Mouse (Mus musculus): ENCODE data around the gene Usp20. TPM values are rescaled to one million over a fixed set of nuclear protein-coding genes. Genes with fewer than 3 reads are reported as not detected.

The Usp20 gene
- polyA plus RNA-seq, 1 experiment = 38.5 TPM

GRCm38 (mm10) chr2:31006434-31006833, 24.4 kb downstream of the Usp20 start:
- no peaks in the 10 kb centered on the region for H3K27me3 ChIP-seq (ENCODE audit: control insufficient read depth, insufficient read depth, insufficient read length)
- peaks cover 11% of the 10 kb centered on the region for H3K36me3 ChIP-seq (ENCODE audit: control insufficient read depth, insufficient read depth)
- TF ChIP-seq TCF12 (IDR thresholded peaks at IDR 0.05; ENCODE audit: insufficient read depth, poor library complexity, severe bottlenecking) (peak; percentile 36), USF1 (IDR thresholded peaks at IDR 0.05; ENCODE audit: low read depth) (no peak), TCF3 (IDR thresholded peaks at IDR 0.05; ENCODE audit: insufficient read length, low read depth) (no peak), MYOG (IDR thresholded peaks at IDR 0.05; ENCODE audit: control insufficient read depth in 1 of 3, insufficient read depth in 1 of 3, insufficient read length in 2 of 3, low read depth in 2 of 3) (peak; percentile 6 to 93 (median 83)), SRF (IDR thresholded peaks at IDR 0.05; ENCODE audit: control insufficient read depth, insufficient read length, low read depth) (no peak), MYOD1 (IDR thresholded peaks at IDR 0.05; ENCODE audit: control insufficient read depth in 1 of 3, insufficient read length in 2 of 3, low read depth in 2 of 3) (peak in 2 of 3 experiments; percentile 64 to 66)
- no peak overlapping the region for H3K4me2 ChIP-seq (ENCODE audit: low read depth)
- H3K79me2 ChIP-seq (ENCODE audit: control insufficient read depth, insufficient read depth) = no peaks in the 10 kb centered on the region
- H3K4me3 ChIP-seq = no peak overlapping the region
- H3ac ChIP-seq (ENCODE audit: control insufficient read depth, insufficient read length) = no peak overlapping the region

- no peak overlapping the region for H3K4me2 ChIP-seq (ENCODE audit: low read depth)
- no peak overlapping the region for H3ac ChIP-seq (ENCODE audit: control insufficient read depth, insufficient read length)
- no peak overlapping the region for H3K4me3 ChIP-seq
- peaks cover 11% of the 10 kb centered on the region for H3K36me3 ChIP-seq (ENCODE audit: control insufficient read depth, insufficient read depth)
- H3K79me2 ChIP-seq (ENCODE audit: control insufficient read depth, insufficient read depth) = no peaks in the 10 kb centered on the region
- H3K27me3 ChIP-seq (ENCODE audit: control insufficient read depth, insufficient read depth, insufficient read length) = no peaks in the 10 kb centered on the region
- TF ChIP-seq REST (IDR thresholded peaks at IDR 0.05; ENCODE audit: insufficient read depth, insufficient read length) (no peak), TCF12 (IDR thresholded peaks at IDR 0.05; ENCODE audit: insufficient read depth, poor library complexity, severe bottlenecking) (no peak), CEBPB (IDR thresholded peaks at IDR 0.05; ENCODE audit: insufficient read depth, poor library complexity, severe bottlenecking) (no peak), USF1 (IDR thresholded peaks at IDR 0.05; ENCODE audit: low read depth) (no peak), MYOG (IDR thresholded peaks at IDR 0.05; ENCODE audit: control insufficient read depth in 1 of 3, insufficient read depth in 1 of 3, insufficient read length in 2 of 3, low read depth in 2 of 3) (no peak), MYOD1 (IDR thresholded peaks at IDR 0.05; ENCODE audit: control insufficient read depth in 1 of 3, insufficient read length in 2 of 3, low read depth in 2 of 3) (no peak), SRF (IDR thresholded peaks at IDR 0.05; ENCODE audit: control insufficient read depth, insufficient read length, low read depth) (no peak), POLR2A (IDR thresholded peaks at IDR 0.05; ENCODE audit: insufficient read length, low read depth) (no peak), TCF3 (IDR thresholded peaks at IDR 0.05; ENCODE audit: insufficient read length, low read depth) (no peak), POLR2AphosphoS2 (IDR thresholded peaks at IDR 0.05; ENCODE audit: insufficient read length, low read depth) (no peak), E2F4 (IDR thresholded peaks at IDR 0.05; ENCODE audit: insufficient read depth) (no peak), MAX (IDR thresholded peaks at IDR 0.05; ENCODE audit: low read depth) (no peak)
These were observed 25.1 kb downstream of the Usp20 start for GRCm38 (mm10) chr2:31007208-31007607.

- no peak overlapping the region for H3K4me3 ChIP-seq
- no peaks in the 10 kb centered on the region for H3K27me3 ChIP-seq (ENCODE audit: control insufficient read depth, insufficient read depth, insufficient read length)
- peaks cover 11% of the 10 kb centered on the region for H3K36me3 ChIP-seq (ENCODE audit: control insufficient read depth, insufficient read depth)
- peak overlapping the region; percentile 58 for H3K4me2 ChIP-seq (ENCODE audit: low read depth)
- TF ChIP-seq TCF12 (IDR thresholded peaks at IDR 0.05; ENCODE audit: insufficient read depth, poor library complexity, severe bottlenecking) = no peak
- no peak for TF ChIP-seq REST (IDR thresholded peaks at IDR 0.05; ENCODE audit: insufficient read depth, insufficient read length)
- peak; percentile 56; the same call in 1 of the 2 replicates for TF ChIP-seq CEBPB (IDR thresholded peaks at IDR 0.05; ENCODE audit: insufficient read depth, poor library complexity, severe bottlenecking)
- peak; percentile 68 for TF ChIP-seq USF1 (IDR thresholded peaks at IDR 0.05; ENCODE audit: low read depth)
- TF ChIP-seq MYOD1 (IDR thresholded peaks at IDR 0.05; ENCODE audit: control insufficient read depth in 1 of 3, insufficient read length in 2 of 3, low read depth in 2 of 3) = peak in 2 of 3 experiments; percentile 24 to 48
- peak in 1 of 3 experiments; percentile 26 for TF ChIP-seq MYOG (IDR thresholded peaks at IDR 0.05; ENCODE audit: control insufficient read depth in 1 of 3, insufficient read depth in 1 of 3, insufficient read length in 2 of 3, low read depth in 2 of 3)
- no peaks in the 10 kb centered on the region for H3K79me2 ChIP-seq (ENCODE audit: control insufficient read depth, insufficient read depth)
- H3ac ChIP-seq (ENCODE audit: control insufficient read depth, insufficient read length) = no peak overlapping the region
These were observed 31.5 kb downstream of the Usp20 start for GRCm38 (mm10) chr2:31013371-31014120.

GRCm38 (mm10) chr2:31017625-31018317, 35.7 kb downstream of the Usp20 start:
- Histone ChIP-seq H3ac (ENCODE audit: control insufficient read depth, insufficient read length) (no peak overlapping the region), H3K79me2 (ENCODE audit: control insufficient read depth, insufficient read depth) (no peaks in the 10 kb centered on the region), H3K36me3 (ENCODE audit: control insufficient read depth, insufficient read depth) (peaks cover 4% of the 10 kb centered on the region), H3K4me2 (ENCODE audit: low read depth) (no peak overlapping the region), H3K27me3 (ENCODE audit: control insufficient read depth, insufficient read depth, insufficient read length) (no peaks in the 10 kb centered on the region), H3K4me3 (no peak overlapping the region)
- TF ChIP-seq MYOD1 (IDR thresholded peaks at IDR 0.05; ENCODE audit: control insufficient read depth in 1 of 3, insufficient read length in 2 of 3, low read depth in 2 of 3) (no peak), REST (IDR thresholded peaks at IDR 0.05; ENCODE audit: insufficient read depth, insufficient read length) (no peak)

- TF ChIP-seq MAX (IDR thresholded peaks at IDR 0.05; ENCODE audit: low read depth) (no peak), USF1 (IDR thresholded peaks at IDR 0.05; ENCODE audit: low read depth) (no peak), REST (IDR thresholded peaks at IDR 0.05; ENCODE audit: insufficient read depth, insufficient read length) (no peak)
- peaks cover 4% of the 10 kb centered on the region for H3K36me3 ChIP-seq (ENCODE audit: control insufficient read depth, insufficient read depth)
- no peak overlapping the region for H3K4me2 ChIP-seq (ENCODE audit: low read depth)
These were observed 36.4 kb downstream of the Usp20 start for GRCm38 (mm10) chr2:31018519-31018918.

More at GRCm38 (mm10) chr2:31018519-31018918, 36.4 kb downstream of the Usp20 start:
- H3ac ChIP-seq (ENCODE audit: control insufficient read depth, insufficient read length) = no peak overlapping the region
- no peaks in the 10 kb centered on the region for H3K79me2 ChIP-seq (ENCODE audit: control insufficient read depth, insufficient read depth)
- H3K4me3 ChIP-seq = no peak overlapping the region
- no peaks in the 10 kb centered on the region for H3K27me3 ChIP-seq (ENCODE audit: control insufficient read depth, insufficient read depth, insufficient read length)

Measured in myocyte (in vitro differentiated cells).